Mouse (Mus musculus): ENCODE measurements at regions not wholly inside any gene's neighbourhood (a gene's known extent, or its start where the extent isn't known, plus 50 kb on each side); places are given as distances from the start of the nearest gene placed in this dataset.
A peak's percentile ranks its signal among the peaks of the same experiment; 100 is the strongest.

GRCm38 (mm10) chr4:47948789-47949188, 96.2 kb upstream of the Nr4a3 start:
- WGBS, result 16% methylated on average over 8 of the region's 8 CpGs
- H3K4me3 ChIP-seq (ENCODE audit: control insufficient read depth, insufficient read depth, low read length), result no peak overlapping the region

GRCm38 (mm10) chr4:47954576-47955305, 90.2 kb upstream of the Nr4a3 start:
- Histone ChIP-seq H3K4me1 (replicated peaks; ENCODE audit: control insufficient read depth, insufficient read depth, low read length) (no peaks in the 10 kb centered on the region), H3K4me3 (ENCODE audit: control insufficient read depth, insufficient read depth, low read length) (no peak overlapping the region), H3K27ac (ENCODE audit: control insufficient read depth, insufficient read depth, low read length) (no peak overlapping the region), H3K36me3 (ENCODE audit: control insufficient read depth, insufficient read depth, low read length) (no peaks in the 10 kb centered on the region), H3K27me3 (ENCODE audit: control insufficient read depth, insufficient read depth, low read length) (no peaks in the 10 kb centered on the region)
- TF ChIP-seq CTCF (IDR thresholded peaks at IDR 0.05; ENCODE audit: borderline replicate concordance, control insufficient read depth, extremely low read depth, insufficient read depth, low read length, poor library complexity), result no peak
- no peak for TF ChIP-seq POLR2A (IDR thresholded peaks at IDR 0.05; ENCODE audit: control insufficient read depth, extremely low read depth, insufficient read depth, low read length, poor library complexity)
- WGBS, result 90% methylated on average over 15 of the region's 15 CpGs
- DNase-seq, result no peak

More at GRCm38 (mm10) chr4:47948789-47949188, 96.2 kb upstream of the Nr4a3 start:
- Histone ChIP-seq H3K36me3 (ENCODE audit: control insufficient read depth, insufficient read depth, low read length) (no peaks in the 10 kb centered on the region), H3K27ac (ENCODE audit: control insufficient read depth, insufficient read depth, low read length) (no peak overlapping the region), H3K27me3 (ENCODE audit: control insufficient read depth, insufficient read depth, low read length) (no peaks in the 10 kb centered on the region), H3K4me1 (replicated peaks; ENCODE audit: control insufficient read depth, insufficient read depth, low read length) (no peaks in the 10 kb centered on the region)
- DNase-seq, result no peak
- TF ChIP-seq POLR2A (IDR thresholded peaks at IDR 0.05; ENCODE audit: control insufficient read depth, extremely low read depth, insufficient read depth, low read length, poor library complexity) (no peak), CTCF (IDR thresholded peaks at IDR 0.05; ENCODE audit: borderline replicate concordance, control insufficient read depth, extremely low read depth, insufficient read depth, low read length, poor library complexity) (no peak)

GRCm38 (mm10) chr4:47964630-47965029, 80.3 kb upstream of the Nr4a3 start:
- 6% methylated on average over 4 of the region's 4 CpGs for WGBS
- Histone ChIP-seq H3K27ac (ENCODE audit: control insufficient read depth, insufficient read depth, low read length) (no peak overlapping the region), H3K4me1 (replicated peaks; ENCODE audit: control insufficient read depth, insufficient read depth, low read length) (no peaks in the 10 kb centered on the region), H3K4me3 (ENCODE audit: control insufficient read depth, insufficient read depth, low read length) (no peak overlapping the region), H3K36me3 (ENCODE audit: control insufficient read depth, insufficient read depth, low read length) (no peaks in the 10 kb centered on the region), H3K27me3 (ENCODE audit: control insufficient read depth, insufficient read depth, low read length) (no peaks in the 10 kb centered on the region)
- TF ChIP-seq POLR2A (IDR thresholded peaks at IDR 0.05; ENCODE audit: control insufficient read depth, extremely low read depth, insufficient read depth, low read length, poor library complexity) (no peak), CTCF (IDR thresholded peaks at IDR 0.05; ENCODE audit: borderline replicate concordance, control insufficient read depth, extremely low read depth, insufficient read depth, low read length, poor library complexity) (no peak)
- DNase-seq, result peak; percentile 37

GRCm38 (mm10) chr4:47971861-47972260, 73.1 kb upstream of the Nr4a3 start:
- TF ChIP-seq POLR2A (IDR thresholded peaks at IDR 0.05; ENCODE audit: control insufficient read depth, extremely low read depth, insufficient read depth, low read length, poor library complexity), result no peak
- TF ChIP-seq CTCF (IDR thresholded peaks at IDR 0.05; ENCODE audit: borderline replicate concordance, control insufficient read depth, extremely low read depth, insufficient read depth, low read length, poor library complexity), result no peak
- H3K27me3 ChIP-seq (ENCODE audit: control insufficient read depth, insufficient read depth, low read length), result no peaks in the 10 kb centered on the region
- no peaks in the 10 kb centered on the region for H3K4me1 ChIP-seq (replicated peaks; ENCODE audit: control insufficient read depth, insufficient read depth, low read length)
- H3K4me3 ChIP-seq (ENCODE audit: control insufficient read depth, insufficient read depth, low read length), result no peak overlapping the region
- 52% methylated on average over 4 of the region's 4 CpGs for WGBS
- no peak overlapping the region for H3K27ac ChIP-seq (ENCODE audit: control insufficient read depth, insufficient read depth, low read length)
- no peak for DNase-seq
- H3K36me3 ChIP-seq (ENCODE audit: control insufficient read depth, insufficient read depth, low read length), result no peaks in the 10 kb centered on the region

- TF ChIP-seq CTCF (IDR thresholded peaks at IDR 0.05; ENCODE audit: borderline replicate concordance, control insufficient read depth, extremely low read depth, insufficient read depth, low read length, poor library complexity) (no peak), POLR2A (IDR thresholded peaks at IDR 0.05; ENCODE audit: control insufficient read depth, extremely low read depth, insufficient read depth, low read length, poor library complexity) (no peak)
- Histone ChIP-seq H3K27me3 (ENCODE audit: control insufficient read depth, insufficient read depth, low read length) (no peaks in the 10 kb centered on the region), H3K27ac (ENCODE audit: control insufficient read depth, insufficient read depth, low read length) (no peak overlapping the region), H3K36me3 (ENCODE audit: control insufficient read depth, insufficient read depth, low read length) (no peaks in the 10 kb centered on the region), H3K4me1 (replicated peaks; ENCODE audit: control insufficient read depth, insufficient read depth, low read length) (no peaks in the 10 kb centered on the region), H3K4me3 (ENCODE audit: control insufficient read depth, insufficient read depth, low read length) (no peak overlapping the region)
- DNase-seq, result no peak
- whole genome bisulfite sequencing, result 66% methylated on average over 13 of the region's 13 CpGs
These were observed 65.2 kb upstream of the Nr4a3 start for GRCm38 (mm10) chr4:47979579-47980313.
